Mouse (Mus musculus): Measurements from ENCODE around the gene Cntrl. TPM values are rescaled to one million over a fixed set of nuclear protein-coding genes. Genes with fewer than 3 reads are reported as not detected.

The Cntrl gene
- polyA plus RNA-seq, 1 experiment from 2014 or later = 30.8 TPM

DNA sequence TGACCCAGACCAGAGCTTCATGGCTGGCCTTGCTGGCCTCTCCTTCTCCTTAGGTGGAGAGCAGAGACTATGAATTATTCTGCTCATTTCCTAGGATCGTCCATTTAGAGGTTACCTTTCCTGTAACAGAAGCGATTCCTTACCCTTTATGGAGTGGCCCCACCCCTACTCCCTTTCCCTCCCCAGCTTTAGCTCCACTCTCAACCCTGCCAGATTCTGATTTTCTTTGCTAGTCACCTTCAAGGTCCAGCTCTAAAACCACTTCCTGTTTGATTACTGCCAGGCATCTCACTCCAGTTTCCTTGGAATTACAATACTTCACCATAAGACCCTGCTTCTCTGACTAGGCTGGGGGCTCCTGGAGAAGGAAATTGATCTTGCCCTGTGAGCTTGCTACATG lies 107.4 kb downstream of the Cntrl start:
- ATAC-seq (ENCODE audit: insufficient read depth) (no peak), DNase-seq (no peak)
- Histone ChIP-seq H3K9ac (no peak overlapping the region), H3K4me2 (no peak overlapping the region), H3K36me3 (ENCODE audit: insufficient read depth) (no peaks in the 10 kb centered on the region), H3K4me3 (ENCODE audit: low read depth, low read length) (no peak overlapping the region), H3K27me3 (ENCODE audit: insufficient read depth, low read length) (no peaks in the 10 kb centered on the region), H3K27ac (ENCODE audit: low read depth) (no peak overlapping the region), H3K9me3 (ENCODE audit: low read depth, low read length) (no peaks in the 10 kb centered on the region), H3K4me1 (ENCODE audit: insufficient read depth) (no peaks in the 10 kb centered on the region)
- 65% methylated on average over 2 of the region's 2 CpGs for WGBS
- no peak for TF ChIP-seq CTCF (IDR thresholded peaks at IDR 0.05; ENCODE audit: low read depth)

- H3K9me3 ChIP-seq (ENCODE audit: low read depth, low read length) = no peaks in the 10 kb centered on the region
- TF ChIP-seq CTCF (IDR thresholded peaks at IDR 0.05; ENCODE audit: low read depth) = no peak
- no peak overlapping the region for H3K4me3 ChIP-seq (ENCODE audit: low read depth, low read length)
- ATAC-seq (ENCODE audit: insufficient read depth) (no peak), DNase-seq (no peak)
- no peak overlapping the region for H3K9ac ChIP-seq
- no peaks in the 10 kb centered on the region for H3K36me3 ChIP-seq (ENCODE audit: insufficient read depth)
- H3K27me3 ChIP-seq (ENCODE audit: insufficient read depth, low read length) = no peaks in the 10 kb centered on the region
- WGBS = 93% methylated on average over 3 of the region's 3 CpGs
- no peak overlapping the region for H3K27ac ChIP-seq (ENCODE audit: low read depth)
- no peak overlapping the region for H3K4me2 ChIP-seq
- no peaks in the 10 kb centered on the region for H3K4me1 ChIP-seq (ENCODE audit: insufficient read depth)
These were observed 109.4 kb downstream of the Cntrl start for GRCm38 (mm10) chr2:35218736-35219135.

DNA sequence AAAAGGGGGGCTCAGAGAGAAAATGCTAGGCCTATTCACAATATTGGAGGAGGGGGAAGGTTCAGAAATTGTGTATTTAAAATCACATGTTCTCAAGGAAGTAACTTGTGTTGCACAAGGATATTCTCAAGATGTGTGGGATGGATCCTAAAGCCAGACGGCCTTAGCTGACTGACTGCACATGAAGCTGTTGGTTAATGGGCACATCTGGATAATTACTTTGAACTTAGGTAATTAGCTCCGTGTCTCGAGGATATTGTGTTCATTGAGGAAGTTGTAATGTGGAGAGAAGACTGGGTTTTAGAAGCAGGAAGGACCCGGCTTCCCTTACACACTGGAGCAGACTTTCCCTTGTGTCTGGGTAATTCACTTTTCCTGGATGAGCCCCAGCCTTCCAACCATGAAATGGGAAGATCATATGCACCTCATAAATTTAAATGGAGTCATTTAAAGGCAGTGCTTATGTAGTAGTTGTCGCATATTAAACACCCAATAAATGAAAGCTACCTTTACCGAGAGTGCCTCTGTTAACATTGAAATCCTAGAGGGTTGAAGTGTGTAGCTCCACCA lies 113.6 kb downstream of the Cntrl start:
- no peaks in the 10 kb centered on the region for H3K27me3 ChIP-seq (ENCODE audit: insufficient read depth, low read length)
- ATAC-seq (ENCODE audit: insufficient read depth) (no peak), DNase-seq (no peak)
- no peak overlapping the region for H3K27ac ChIP-seq (ENCODE audit: low read depth)
- H3K36me3 ChIP-seq (ENCODE audit: insufficient read depth) = no peaks in the 10 kb centered on the region
- H3K4me3 ChIP-seq (ENCODE audit: low read depth, low read length) = no peak overlapping the region
- H3K4me2 ChIP-seq = no peak overlapping the region
- no peak overlapping the region for H3K9ac ChIP-seq
- no peaks in the 10 kb centered on the region for H3K4me1 ChIP-seq (ENCODE audit: insufficient read depth)
- H3K9me3 ChIP-seq (ENCODE audit: low read depth, low read length) = no peaks in the 10 kb centered on the region
- 64% methylated on average over 6 of the region's 6 CpGs for WGBS
- TF ChIP-seq CTCF (IDR thresholded peaks at IDR 0.05; ENCODE audit: low read depth) = no peak

DNA sequence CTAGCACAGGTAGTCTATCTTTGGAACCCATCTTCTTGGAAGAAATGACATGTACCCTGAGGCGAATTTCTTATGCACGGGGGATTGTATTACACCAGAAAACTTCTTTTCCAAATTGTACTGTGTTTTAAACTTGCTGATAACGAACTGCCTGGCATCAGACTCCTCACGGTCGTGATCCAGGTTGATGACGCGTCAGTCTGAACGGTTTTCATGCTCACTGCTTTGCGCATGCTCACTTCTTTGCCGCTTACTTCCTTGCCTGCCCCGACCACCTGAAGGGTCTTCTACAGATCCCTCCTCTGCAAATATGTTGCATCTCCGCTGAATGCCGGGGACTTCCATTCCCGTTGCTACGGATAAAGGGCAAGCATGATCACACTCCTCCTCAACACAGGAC lies 115.0 kb downstream of the Cntrl start:
- no peak for DNase-seq
- H3K9me3 ChIP-seq (ENCODE audit: low read depth, low read length) = no peaks in the 10 kb centered on the region

DNA sequence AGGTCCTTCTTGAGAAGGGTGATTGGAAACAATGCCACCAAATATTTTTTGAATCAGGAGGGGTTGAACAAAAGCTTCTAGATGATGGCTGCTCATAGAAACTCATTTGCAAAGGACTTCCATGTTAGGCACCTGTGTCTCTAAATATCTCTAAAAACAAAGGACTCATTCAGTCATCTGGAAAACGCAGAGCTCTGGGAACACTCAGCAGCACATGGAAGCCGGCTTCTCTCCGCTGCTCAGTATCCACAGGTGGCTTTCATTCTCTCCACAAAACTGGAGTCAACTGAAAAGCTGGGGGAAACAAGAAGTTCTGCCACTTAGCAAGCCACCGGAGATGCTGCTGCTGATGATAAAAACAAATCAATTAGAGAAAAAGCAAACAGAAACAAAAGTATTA lies 118.9 kb downstream of the Cntrl start:
- 48% methylated on average over 4 of the region's 4 CpGs for WGBS
- DNase-seq (no peak), ATAC-seq (ENCODE audit: insufficient read depth) (no peak)
- no peak overlapping the region for H3K4me2 ChIP-seq
- H3K4me1 ChIP-seq (ENCODE audit: insufficient read depth) = no peaks in the 10 kb centered on the region; the same call in 1 of the 2 replicates
- no peaks in the 10 kb centered on the region for H3K27me3 ChIP-seq (ENCODE audit: insufficient read depth, low read length)
- H3K9me3 ChIP-seq (ENCODE audit: low read depth, low read length) = no peaks in the 10 kb centered on the region
- no peaks in the 10 kb centered on the region for H3K36me3 ChIP-seq (ENCODE audit: insufficient read depth)
- no peak overlapping the region for H3K4me3 ChIP-seq (ENCODE audit: low read depth, low read length)
- no peak for TF ChIP-seq CTCF (IDR thresholded peaks at IDR 0.05; ENCODE audit: low read depth)
- no peak overlapping the region for H3K27ac ChIP-seq (ENCODE audit: low read depth)
- H3K9ac ChIP-seq = no peak overlapping the region

More for the DNA sequence above, 115.0 kb downstream of the Cntrl start:
- Histone ChIP-seq H3K36me3 (ENCODE audit: insufficient read depth) (no peaks in the 10 kb centered on the region), H3K4me1 (ENCODE audit: insufficient read depth) (no peaks in the 10 kb centered on the region), H3K4me2 (no peak overlapping the region), H3K4me3 (ENCODE audit: low read depth, low read length) (no peak overlapping the region), H3K9ac (no peak overlapping the region), H3K27me3 (ENCODE audit: insufficient read depth, low read length) (no peaks in the 10 kb centered on the region), H3K27ac (ENCODE audit: low read depth) (no peak overlapping the region)
- WGBS = 89% methylated on average over 15 of the region's 15 CpGs
- ATAC-seq (ENCODE audit: insufficient read depth) = no peak
- TF ChIP-seq CTCF (IDR thresholded peaks at IDR 0.05; ENCODE audit: low read depth) = no peak

Other genes starting within 250 kb of the Cntrl start
- 0.57 and 0.64 TPM in 2 replicates for gene Cutal, start 235.1 kb upstream of the Cntrl start, polyA plus RNA-seq (2014; fragmentation: Nextera tagmentation; extraction: Ambion mirVana)
- 117 and 121 TPM in 2 replicates for gene Psmd5, start 234.5 kb upstream of the Cntrl start, polyA plus RNA-seq (2014; fragmentation: Nextera tagmentation; extraction: Ambion mirVana)
- gene Phf19, start 195.5 kb upstream of the Cntrl start, polyA plus RNA-seq (2014; fragmentation: Nextera tagmentation; extraction: Ambion mirVana) = 3.3 and 4.9 TPM in 2 replicates
- gene Traf1, start 147.7 kb upstream of the Cntrl start, polyA plus RNA-seq (2014; fragmentation: Nextera tagmentation; extraction: Ambion mirVana) = 0.79 and 1.4 TPM in 2 replicates
- 0.49 and 1.5 TPM in 2 replicates for gene Hc, start 48.1 kb upstream of the Cntrl start, polyA plus RNA-seq (2014; fragmentation: Nextera tagmentation; extraction: Ambion mirVana)
- gene AI182371, start 7.9 kb upstream of the Cntrl start, polyA plus RNA-seq (2014; fragmentation: Nextera tagmentation; extraction: Ambion mirVana) = 0.15 TPM in 1 of 2 replicates, not detected in the other
- 301 and 305 TPM in 2 replicates for gene Rab14, start 91.6 kb downstream of the Cntrl start, polyA plus RNA-seq (2014; fragmentation: Nextera tagmentation; extraction: Ambion mirVana)
- gene Gsn, start 146.9 kb downstream of the Cntrl start, polyA plus RNA-seq (2014; fragmentation: Nextera tagmentation; extraction: Ambion mirVana) = 95.9 and 112 TPM in 2 replicates
- 30.6 and 33.3 TPM in 2 replicates for gene Stom, start 227.5 kb downstream of the Cntrl start, polyA plus RNA-seq (2014; fragmentation: Nextera tagmentation; extraction: Ambion mirVana)